Mouse (Mus musculus) hindbrain, embryonic 16.5 days (tissue): ENCODE results near the gene Gpn3. TPM values are rescaled to one million over a fixed set of nuclear protein-coding genes. Genes with fewer than 3 reads are reported as not detected.

ENCODE experiments used
- ATAC-seq: fragments of 200-750 bp; cut with Nextera tagmentation; 2 replicates; pipeline ENCODE4 v1.8.0; 2017; ENCODE audit warnings: moderate TSS enrichment, moderate library complexity
- H3K27ac ChIP-seq: fragments of 300-500 bp; sonication (generic); 2 replicates; pipeline ENCODE4 v1.5.1; 2014; ENCODE audit warnings: low read depth, mild to moderate bottlenecking, control low read depth, low read length, moderate library complexity
- H3K27me3 ChIP-seq: fragments of 300-500 bp; sonication (generic); replicated peaks from 2 replicates; pipeline ENCODE4 v1.6.1; 2014; ENCODE audit warnings: low read length; ENCODE audit not compliant: control insufficient read depth, insufficient read depth
- H3K36me3 ChIP-seq: fragments of 300-500 bp; sonication (generic); 2 replicates; pipeline ENCODE4 v1.6.1; 2014; ENCODE audit warnings: mild to moderate bottlenecking, low read length, moderate library complexity, mixed read lengths; ENCODE audit not compliant: control insufficient read depth, insufficient read depth
- H3K4me1 ChIP-seq: fragments of 300-500 bp; sonication (generic); 2 replicates; pipeline ENCODE4 v1.6.1; 2014; ENCODE audit warnings: low read depth, low read length; ENCODE audit not compliant: control insufficient read depth, insufficient read depth
- H3K4me2 ChIP-seq: fragments of 300-500 bp; sonication (generic); 2 replicates; pipeline ENCODE4 v1.6.1; 2014; ENCODE audit warnings: mild to moderate bottlenecking, low read length, control low read depth, moderate library complexity
- H3K4me3 ChIP-seq: fragments of 300-500 bp; sonication (generic); 2 replicates; pipeline ENCODE4 v1.5.1; 2014; ENCODE audit warnings: mild to moderate bottlenecking, low read length, control low read depth, moderate library complexity
- H3K9ac ChIP-seq: fragments of 300-500 bp; sonication (generic); 2 replicates; pipeline ENCODE4 v1.6.1; 2014; ENCODE audit warnings: low read depth, mild to moderate bottlenecking, control low read depth, low read length, moderate library complexity
- H3K9me3 ChIP-seq: fragments of 300-500 bp; sonication (generic); 2 replicates; pipeline ENCODE4 v1.6.1; 2014; ENCODE audit warnings: mild to moderate bottlenecking, low read length, moderate library complexity; ENCODE audit not compliant: control insufficient read depth
- WGBS: fragments of 180-500 bp; shearing (Covaris S2); extraction: QIAGEN DNeasy Blood & Tissue Kit; methylation state at CpG from one replicate; pipeline ENCODE4 v1.1.7; 2014; 5-methylcytosine and 5-hydroxymethylcytosine counted together
- polyA plus RNA-seq: library from polyadenylated mRNA; unstranded; fragments of >200 nt; fragmentation: Nextera tagmentation; extraction: Ambion mirVana; gene quantifications from 2 replicates; pipeline ENCODE4 v1.2.1, GENCODE M21; 2015

Gpn3 gene
- polyA plus RNA-seq, 1 experiment from 2014 or later: 35.3 TPM

DNA sequence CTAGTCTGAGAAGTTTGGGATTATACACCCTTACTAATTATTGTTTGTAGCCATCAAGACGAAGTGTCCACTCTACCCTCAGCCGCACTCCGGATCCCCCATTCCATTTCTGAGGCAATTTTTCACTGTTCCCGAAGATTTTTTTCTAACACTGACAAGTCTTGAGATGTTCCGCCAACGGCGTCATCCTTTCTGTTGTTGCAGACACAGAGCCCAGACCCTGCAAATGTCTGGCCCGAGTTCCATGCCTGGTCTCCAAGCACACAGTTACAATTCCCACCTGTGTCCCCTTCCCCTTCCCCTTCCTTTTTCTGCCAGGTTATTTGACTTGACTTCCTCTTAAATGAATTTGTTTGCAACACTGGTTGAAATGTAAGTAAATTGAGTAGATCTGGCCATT is 28.2 kb downstream of the Gpn3 start:
- H3K4me1 ChIP-seq: no peaks in the 10 kb centered on the region
- H3K4me2 ChIP-seq: no peak overlapping the region
- ATAC-seq: no peak
- peaks cover 35% of the 10 kb centered on the region for H3K36me3 ChIP-seq
- WGBS: 94% methylated on average over 8 of the region's 8 CpGs
- no peak overlapping the region for H3K9ac ChIP-seq
- H3K4me3 ChIP-seq: no peak overlapping the region
- H3K9me3 ChIP-seq: no peaks in the 10 kb centered on the region
- no peaks in the 10 kb centered on the region for H3K27me3 ChIP-seq
- H3K27ac ChIP-seq: no peak overlapping the region

- 82% methylated on average over 18 of the region's 18 CpGs for WGBS
- peaks cover 43% of the 10 kb centered on the region for H3K36me3 ChIP-seq
These were observed 29.1 kb downstream of the Gpn3 start for GRCm38 (mm10) chr5:122400628-122401302.

DNA sequence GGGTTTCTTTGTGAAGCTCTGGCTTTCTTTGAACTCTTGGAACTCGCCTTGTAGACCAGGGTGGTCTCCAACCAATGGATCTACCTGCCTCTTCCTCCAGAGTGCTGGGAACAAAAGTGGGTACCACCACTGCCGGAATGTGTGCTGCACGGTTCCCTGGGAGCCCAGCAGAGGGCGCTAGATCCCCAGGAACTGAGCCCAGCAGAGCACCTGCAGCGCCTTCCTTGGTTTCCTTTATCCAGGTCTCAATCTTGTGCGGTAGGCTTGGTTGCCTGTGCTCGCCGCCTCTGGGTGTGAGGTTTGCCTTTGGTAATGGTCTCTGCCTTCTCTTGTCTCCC is 29.6 kb downstream of the Gpn3 start:
- peaks cover 45% of the 10 kb centered on the region for H3K36me3 ChIP-seq
- WGBS: 16% methylated on average over 8 of the region's 8 CpGs

More at GRCm38 (mm10) chr5:122400628-122401302, 29.1 kb downstream of the Gpn3 start:
- no peak for ATAC-seq
- Histone ChIP-seq H3K9ac (no peak overlapping the region), H3K4me3 (no peak overlapping the region), H3K27me3 (no peaks in the 10 kb centered on the region), H3K4me2 (no peak overlapping the region), H3K9me3 (no peaks in the 10 kb centered on the region), H3K27ac (no peak overlapping the region), H3K4me1 (no peaks in the 10 kb centered on the region)

GRCm38 (mm10) chr5:122402160-122402559 is 30.5 kb downstream of the Gpn3 start:
- peak; percentile 24; the same call in 1 of the 2 replicates for ATAC-seq
- H3K4me1 ChIP-seq: no peaks in the 10 kb centered on the region
- no peaks in the 10 kb centered on the region for H3K27me3 ChIP-seq
- H3K9ac ChIP-seq: no peak overlapping the region
- 77% methylated on average over 13 of the region's 13 CpGs for WGBS
- no peaks in the 10 kb centered on the region for H3K9me3 ChIP-seq
- H3K36me3 ChIP-seq: peaks cover 48% of the 10 kb centered on the region
- no peak overlapping the region for H3K4me3 ChIP-seq
- no peak overlapping the region for H3K27ac ChIP-seq
- no peak overlapping the region for H3K4me2 ChIP-seq

More for the DNA sequence above, 29.6 kb downstream of the Gpn3 start:
- Histone ChIP-seq H3K27ac (no peak overlapping the region), H3K9me3 (no peaks in the 10 kb centered on the region), H3K4me3 (no peak overlapping the region), H3K9ac (no peak overlapping the region), H3K4me2 (no peak overlapping the region), H3K4me1 (no peaks in the 10 kb centered on the region), H3K27me3 (no peaks in the 10 kb centered on the region)
- no peak for ATAC-seq

DNA sequence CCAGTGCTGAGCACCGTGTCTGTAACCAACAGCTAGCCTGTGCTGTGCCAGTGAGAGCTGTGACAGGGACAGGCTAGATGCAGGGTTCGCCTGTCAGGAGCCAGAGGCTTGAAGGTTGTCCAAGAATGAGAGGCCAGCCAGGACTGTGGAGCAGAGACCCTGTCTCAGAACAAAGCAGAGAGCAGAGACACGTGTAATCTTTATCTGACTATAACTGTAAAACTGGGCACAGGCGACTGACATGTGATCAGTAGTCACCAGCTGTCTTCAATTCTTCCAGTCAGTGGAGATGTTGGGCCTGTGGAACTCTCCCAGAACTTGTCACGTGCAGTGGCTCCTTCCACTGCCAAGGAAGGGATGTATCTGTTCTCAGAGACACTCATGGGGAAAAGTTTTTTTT is 31.1 kb downstream of the Gpn3 start:
- Histone ChIP-seq H3K4me2 (no peak overlapping the region), H3K9me3 (no peaks in the 10 kb centered on the region), H3K4me1 (no peaks in the 10 kb centered on the region), H3K9ac (no peak overlapping the region), H3K4me3 (no peak overlapping the region), H3K27ac (no peak overlapping the region), H3K27me3 (no peaks in the 10 kb centered on the region), H3K36me3 (peaks cover 49% of the 10 kb centered on the region)
- WGBS: 87% methylated on average over 5 of the region's 5 CpGs
- peak; percentile 48 for ATAC-seq

GRCm38 (mm10) chr5:122403362-122403761 is 31.7 kb downstream of the Gpn3 start:
- H3K36me3 ChIP-seq: peaks cover 49% of the 10 kb centered on the region
- no peak overlapping the region for H3K27ac ChIP-seq
- 89% methylated on average over 12 of the region's 12 CpGs for WGBS
- no peak overlapping the region for H3K4me3 ChIP-seq
- no peak for ATAC-seq
- no peak overlapping the region for H3K4me2 ChIP-seq
- no peaks in the 10 kb centered on the region for H3K4me1 ChIP-seq
- no peaks in the 10 kb centered on the region for H3K9me3 ChIP-seq
- no peaks in the 10 kb centered on the region for H3K27me3 ChIP-seq
- H3K9ac ChIP-seq: no peak overlapping the region

DNA sequence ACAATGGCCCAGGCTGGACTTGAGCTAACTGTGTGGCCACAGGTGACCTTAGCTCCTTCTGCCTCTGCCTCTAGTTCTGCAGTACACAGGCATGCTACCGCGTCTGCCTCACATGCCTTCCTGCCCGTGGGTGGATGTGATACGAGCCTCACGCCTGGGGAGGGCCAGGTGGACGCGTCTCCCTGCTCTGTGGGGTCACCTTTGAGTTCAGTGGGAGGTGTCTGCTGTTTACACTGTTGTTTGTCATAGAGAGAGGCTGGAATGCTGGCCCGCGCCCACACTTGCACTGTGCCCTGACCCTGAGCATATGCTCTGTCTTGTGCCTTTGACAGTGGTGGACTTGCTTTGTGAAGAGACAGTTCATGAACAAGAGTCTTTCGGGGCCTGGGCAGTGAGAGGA is 33.9 kb downstream of the Gpn3 start:
- Histone ChIP-seq H3K27me3 (no peaks in the 10 kb centered on the region), H3K27ac (no peak overlapping the region), H3K4me2 (no peak overlapping the region), H3K36me3 (peaks cover 45% of the 10 kb centered on the region), H3K9me3 (no peaks in the 10 kb centered on the region), H3K9ac (no peak overlapping the region), H3K4me3 (no peak overlapping the region), H3K4me1 (no peaks in the 10 kb centered on the region)
- no peak for ATAC-seq
- WGBS: 95% methylated on average over 10 of the region's 10 CpGs

DNA sequence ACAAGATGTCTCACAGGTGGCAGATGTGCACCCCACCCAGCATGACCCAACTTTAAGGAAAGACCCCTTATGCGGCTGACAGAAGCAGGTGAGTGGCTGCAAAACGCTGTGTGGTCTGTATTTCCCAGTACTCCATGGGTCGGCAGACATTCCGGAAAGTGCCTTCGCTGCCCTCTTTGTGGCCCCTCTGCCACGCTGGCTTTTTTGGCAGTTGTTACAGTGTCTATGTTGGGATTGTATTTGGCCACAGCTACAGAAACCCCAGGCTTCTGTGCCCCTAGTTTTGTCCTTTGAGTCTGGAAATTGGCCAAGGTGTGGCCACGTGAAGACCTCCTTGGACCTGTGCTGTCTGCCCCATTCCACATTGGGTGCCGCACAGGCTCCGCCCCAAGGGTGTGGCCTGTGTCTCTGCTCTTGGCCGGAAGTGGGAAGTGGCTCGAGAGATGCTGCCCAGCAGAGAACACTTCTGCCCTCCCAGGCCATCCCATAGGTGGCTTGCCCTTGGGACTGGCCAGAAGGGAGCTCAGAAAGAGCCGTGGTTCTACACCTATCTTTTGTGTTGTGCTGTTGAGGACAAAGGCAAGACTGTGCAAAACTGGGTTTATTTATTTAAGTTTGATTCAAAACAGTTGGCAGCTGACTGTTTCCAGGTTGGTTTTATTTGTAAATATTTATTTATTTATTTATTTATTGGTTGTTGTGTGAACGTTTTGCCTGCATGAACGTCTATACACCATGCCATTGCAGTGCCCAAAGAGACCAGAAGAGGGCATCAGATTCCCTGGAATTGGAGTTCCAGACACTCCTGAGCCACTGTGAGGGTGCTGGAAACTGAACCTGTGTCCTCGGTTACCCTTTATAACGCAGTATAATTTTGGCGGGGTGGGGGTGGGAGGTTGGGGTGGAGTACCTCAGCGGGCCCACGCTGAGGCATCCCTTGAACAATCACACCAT is 38.3 kb downstream of the Gpn3 start:
- H3K4me2 ChIP-seq: no peak overlapping the region
- ATAC-seq: no peak
- WGBS: 84% methylated on average over 19 of the region's 19 CpGs

GRCm38 (mm10) chr5:122411892-122412291 is 40.2 kb downstream of the Gpn3 start:
- no peak overlapping the region for H3K4me3 ChIP-seq
- peaks cover 12% of the 10 kb centered on the region for H3K36me3 ChIP-seq
- 88% methylated on average over 5 of the region's 5 CpGs for WGBS
- H3K9ac ChIP-seq: no peak overlapping the region
- no peak overlapping the region for H3K4me2 ChIP-seq
- no peak overlapping the region for H3K27ac ChIP-seq
- no peak for ATAC-seq
- no peaks in the 10 kb centered on the region for H3K4me1 ChIP-seq
- H3K9me3 ChIP-seq: no peaks in the 10 kb centered on the region
- H3K27me3 ChIP-seq: no peaks in the 10 kb centered on the region

More for the DNA sequence above, 38.3 kb downstream of the Gpn3 start:
- Histone ChIP-seq H3K9ac (no peak overlapping the region), H3K4me1 (no peaks in the 10 kb centered on the region), H3K27me3 (no peaks in the 10 kb centered on the region), H3K9me3 (no peaks in the 10 kb centered on the region), H3K4me3 (no peak overlapping the region), H3K27ac (no peak overlapping the region), H3K36me3 (peaks cover 26% of the 10 kb centered on the region)
